In the genomic region with DNA sequence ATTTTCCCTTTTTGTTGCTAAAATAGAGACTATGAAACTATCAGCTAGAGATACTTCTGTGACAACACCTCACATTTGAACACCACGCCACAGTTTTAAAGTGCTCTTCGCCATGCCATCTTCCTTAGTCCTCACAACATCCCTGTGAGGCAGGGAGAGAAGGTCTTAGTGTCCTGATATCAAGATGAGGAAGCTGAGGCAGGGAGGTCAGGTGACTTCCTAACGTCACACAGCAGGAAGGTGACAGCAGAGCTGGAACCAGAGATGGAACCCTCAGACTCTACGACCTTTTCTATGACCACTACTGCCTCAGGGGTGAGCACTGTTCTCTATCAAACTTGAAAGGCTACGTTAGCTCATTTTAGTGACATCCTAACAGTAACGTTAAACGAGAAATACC, we compare ENCODE assay signal across 23 mouse cellular contexts.
"Had no signal": no experiment of that assay in that cellular context is flagged by ENCODE, and none has a peak within 500 bp of the region (broad histone marks: within the 10 kb centered on the region; RNA-seq: fewer than 3 reads in every experiment).

No protein-coding gene starts in this region.

- H3K27me3 ChIP-seq: heart, embryonic 13.5 days; heart, embryonic 15.5 days; hindbrain, embryonic 13.5 days; hindbrain, embryonic 15.5 days; kidney, embryonic 15.5 days; limb, embryonic 13.5 days; limb, embryonic 15.5 days; liver, embryonic 12.5 days had no signal

- H3K9me3 ChIP-seq: heart, embryonic 13.5 days; heart, embryonic 15.5 days; hindbrain, embryonic 13.5 days; hindbrain, embryonic 15.5 days; kidney, embryonic 15.5 days; limb, embryonic 13.5 days; limb, embryonic 15.5 days; liver, embryonic 12.5 days had no signal

- H3K4me1 ChIP-seq: heart, embryonic 15.5 days; kidney, embryonic 15.5 days; limb, embryonic 13.5 days; liver, embryonic 12.5 days had no signal

- H3K4me3 ChIP-seq: heart, embryonic 13.5 days; heart, embryonic 15.5 days; hindbrain, embryonic 13.5 days; hindbrain, embryonic 15.5 days; kidney, embryonic 15.5 days; limb, embryonic 13.5 days; limb, embryonic 15.5 days; liver, embryonic 12.5 days had no signal

- DNase-seq: gastrocnemius, postnatal 14 days; gastrocnemius, postnatal 36 days; heart, adult 18-20 months; heart, postnatal 14 days; kidney, adult 11 months; kidney, adult 2 months; kidney, adult 9 months; kidney, postnatal 14 days; kidney, postnatal 36 days; layer of hippocampus, adult 9-11 months; layer of hippocampus, postnatal 36 days; left cerebral cortex, postnatal 4 days had no signal

- H3K27ac ChIP-seq: heart, embryonic 13.5 days; heart, embryonic 15.5 days; hindbrain, embryonic 13.5 days; hindbrain, embryonic 15.5 days; hindbrain, postnatal 0 days; kidney, embryonic 15.5 days; kidney, postnatal 0 days; limb, embryonic 13.5 days; limb, embryonic 15.5 days; liver, embryonic 12.5 days; liver, embryonic 14.5 days had no signal

- H3K9ac ChIP-seq: heart, embryonic 13.5 days; heart, embryonic 15.5 days; hindbrain, embryonic 13.5 days; hindbrain, embryonic 15.5 days; kidney, embryonic 15.5 days; limb, embryonic 13.5 days; limb, embryonic 15.5 days; liver, embryonic 12.5 days; liver, embryonic 14.5 days had no signal
